Mouse (Mus musculus): ENCODE measurements around the gene Sgca.
A peak's percentile ranks its signal among the peaks of the same experiment; 100 is the strongest.
"Not testable (repeated sequence)": the region's sequence is repeated elsewhere in the genome, so short reads cannot be mapped to it uniquely, and the experiment has no call there.

Sgca gene

DNA sequence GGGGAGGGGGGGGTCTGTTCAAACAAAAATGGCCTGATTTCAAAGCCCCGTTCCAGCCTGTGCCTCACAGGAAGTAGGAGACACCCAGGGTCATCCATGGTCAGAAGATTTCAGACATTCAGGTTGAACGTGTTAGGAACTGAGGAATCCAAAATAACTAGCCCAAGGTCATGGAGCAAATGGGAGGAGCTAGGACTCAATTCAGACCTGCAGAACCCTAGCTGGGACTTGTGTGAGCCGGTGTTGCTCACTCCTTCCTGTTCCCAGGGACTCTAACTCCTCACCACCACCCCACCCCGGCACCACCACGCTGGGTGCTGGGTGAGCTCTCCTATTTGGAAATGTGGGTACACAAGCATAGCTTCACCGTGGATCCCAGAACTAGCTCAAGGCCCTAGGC is 11.2 kb upstream of the Sgca start:
- DNase-seq (ENCODE audit: extremely low spot score, low spot score), result no peak

DNA sequence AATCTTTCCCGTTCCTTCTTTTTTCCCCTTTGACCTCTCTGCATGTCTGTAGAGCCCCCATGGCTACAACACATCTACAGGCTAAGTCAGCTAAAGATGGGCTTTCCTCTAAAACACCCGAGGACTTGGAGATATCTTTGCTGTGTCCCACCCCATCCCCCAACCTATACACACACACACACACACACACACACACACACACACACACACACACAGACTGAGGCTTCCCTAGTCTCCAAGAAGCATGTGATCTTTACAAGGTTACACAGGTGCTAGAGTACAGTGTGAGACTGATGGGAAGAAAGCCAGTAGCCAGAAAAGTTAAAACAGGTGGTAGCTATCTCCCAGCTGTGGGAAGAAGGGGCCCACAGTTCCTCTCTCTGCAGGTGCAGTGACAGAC is 10.3 kb upstream of the Sgca start:
- DNase-seq (ENCODE audit: extremely low spot score, low spot score), result no peak

DNA sequence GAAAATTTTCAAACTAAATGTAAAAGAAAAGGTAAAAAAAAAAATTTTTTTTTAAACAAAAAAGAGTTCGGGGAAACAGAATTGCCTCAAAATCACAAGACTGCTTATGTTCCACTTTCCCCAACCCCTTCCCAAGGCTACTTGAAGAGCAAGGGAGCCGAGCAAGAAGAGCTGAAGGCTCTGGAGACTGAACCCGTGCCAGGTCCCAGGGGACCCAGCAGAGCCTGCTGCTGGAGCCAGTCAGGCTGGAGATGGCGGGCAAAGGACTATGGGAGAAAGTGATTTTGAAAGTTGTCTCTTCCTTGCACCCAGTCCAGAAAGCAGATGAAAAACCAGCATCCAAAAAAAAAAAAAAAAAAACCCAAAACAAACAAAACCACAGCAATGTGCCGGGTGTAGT is 9.7 kb upstream of the Sgca start:
- no peak for DNase-seq (ENCODE audit: extremely low spot score, low spot score)

DNA sequence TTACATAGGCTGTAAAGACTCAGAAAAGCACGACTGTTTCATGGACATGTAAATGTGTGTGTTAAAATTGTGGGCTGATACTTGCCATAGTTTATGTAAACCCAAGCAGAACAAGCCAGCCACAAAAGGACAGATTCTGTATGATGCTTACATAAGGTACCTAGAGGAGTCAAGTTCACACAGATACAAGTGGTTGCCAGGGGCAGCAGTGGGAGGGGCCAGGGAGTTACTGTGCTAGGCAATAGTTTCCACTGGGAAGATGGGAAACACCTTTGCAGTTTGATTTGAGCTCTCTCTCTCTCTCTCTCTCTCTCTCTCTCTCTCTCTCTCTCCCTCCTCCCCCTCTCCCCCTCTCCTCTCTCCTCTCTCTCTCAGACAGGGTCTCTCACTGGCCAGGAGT is 9.0 kb upstream of the Sgca start:
- DNase-seq (ENCODE audit: extremely low spot score, low spot score), result no peak

- no peak for DNase-seq (ENCODE audit: extremely low spot score, low spot score)
Observed at GRCm38 (mm10) chr11:94979462-94980179, 3.5 kb upstream of the Sgca start.

- peak; percentile 99 for DNase-seq (ENCODE audit: extremely low spot score, low spot score)
Observed at GRCm38 (mm10) chr11:94978947-94979346, 2.8 kb upstream of the Sgca start.

DNA sequence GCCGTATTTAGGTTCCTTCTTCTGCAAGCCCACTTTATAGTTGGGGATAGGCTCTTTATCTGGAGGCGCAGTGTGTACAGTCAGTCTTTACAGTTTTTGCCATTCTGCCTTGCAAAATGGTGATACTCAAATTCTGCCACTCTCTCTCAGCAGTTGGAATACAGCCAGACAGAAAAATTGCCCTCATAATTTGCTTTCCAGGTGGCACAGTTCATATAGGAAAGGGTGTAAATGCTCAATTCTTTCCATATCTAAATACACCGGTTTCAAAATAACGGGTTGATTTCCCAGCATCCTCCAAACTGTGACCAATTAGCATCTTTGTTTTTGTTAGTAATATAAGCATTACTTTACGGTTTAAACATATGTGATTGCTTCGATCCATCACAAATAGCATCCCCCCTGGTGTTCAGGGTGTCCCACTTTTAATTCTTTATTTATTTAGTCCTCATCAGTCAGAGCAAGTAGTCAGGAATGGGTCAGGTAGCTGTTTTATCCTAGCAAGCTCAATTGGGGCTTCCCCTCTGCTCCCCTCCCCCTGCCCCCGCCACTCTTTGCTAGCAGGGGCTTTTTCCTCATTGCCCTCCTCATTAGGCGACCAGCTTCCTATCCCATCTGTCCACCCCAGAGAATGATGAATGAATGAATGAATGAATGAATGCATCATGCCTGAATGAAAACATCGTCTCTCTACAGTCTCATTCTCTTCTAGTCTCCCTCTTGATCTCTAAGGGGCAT is 2.2 kb upstream of the Sgca start:
- DNase-seq (ENCODE audit: extremely low spot score, low spot score), result no peak

GRCm38 (mm10) chr11:94974951-94975350 is 1.2 kb downstream of the Sgca start:
- DNase-seq (ENCODE audit: extremely low spot score, low spot score), result no peak

DNA sequence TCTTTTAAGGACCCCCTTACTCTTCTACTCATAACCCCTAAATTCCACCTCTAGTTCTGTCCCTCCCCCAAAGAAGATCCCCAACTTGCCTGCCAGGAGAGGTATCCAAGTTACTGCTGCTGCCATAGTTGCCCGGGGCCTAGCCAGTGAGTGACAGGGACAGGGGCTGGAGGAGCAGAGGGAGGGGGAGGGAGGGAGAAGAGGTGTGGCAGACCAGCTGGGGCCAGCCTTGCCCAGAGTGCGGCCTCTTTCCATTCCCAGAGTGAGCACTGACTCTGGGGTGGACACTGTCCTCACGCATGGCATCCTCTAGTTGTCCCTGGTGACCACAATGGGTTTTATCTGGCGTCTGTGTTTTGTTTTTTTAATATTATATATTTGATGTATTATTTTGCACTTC is 2.8 kb downstream of the Sgca start:
- no peak for DNase-seq (ENCODE audit: extremely low spot score, low spot score)

DNA sequence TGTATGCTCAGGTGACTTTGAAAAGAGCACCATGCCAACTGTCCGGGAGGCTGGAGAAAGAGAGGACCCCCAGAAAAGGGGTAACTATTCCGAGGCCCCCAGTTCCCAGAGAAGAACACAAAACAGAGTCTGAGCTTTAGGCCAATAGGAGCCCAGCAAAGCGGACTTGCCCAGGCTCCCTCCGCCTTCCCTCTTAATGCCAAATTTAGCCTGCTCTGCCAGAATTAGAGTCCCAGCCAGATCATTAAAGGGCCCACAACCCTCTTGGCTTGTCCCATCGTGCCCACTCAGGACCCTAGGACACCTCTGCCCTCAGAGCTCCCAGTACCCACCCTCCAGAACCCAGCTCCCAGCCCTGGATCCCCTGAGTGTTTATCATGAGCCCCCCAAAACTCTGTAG is 3.2 kb downstream of the Sgca start:
- DNase-seq (ENCODE audit: extremely low spot score, low spot score), result no peak

- no peak for DNase-seq (ENCODE audit: extremely low spot score, low spot score)
Observed at GRCm38 (mm10) chr11:94971895-94972615, 4.1 kb downstream of the Sgca start.

- DNase-seq (ENCODE audit: extremely low spot score, low spot score), result peak; percentile 63
Observed at GRCm38 (mm10) chr11:94970210-94970943, 5.8 kb downstream of the Sgca start.

DNA sequence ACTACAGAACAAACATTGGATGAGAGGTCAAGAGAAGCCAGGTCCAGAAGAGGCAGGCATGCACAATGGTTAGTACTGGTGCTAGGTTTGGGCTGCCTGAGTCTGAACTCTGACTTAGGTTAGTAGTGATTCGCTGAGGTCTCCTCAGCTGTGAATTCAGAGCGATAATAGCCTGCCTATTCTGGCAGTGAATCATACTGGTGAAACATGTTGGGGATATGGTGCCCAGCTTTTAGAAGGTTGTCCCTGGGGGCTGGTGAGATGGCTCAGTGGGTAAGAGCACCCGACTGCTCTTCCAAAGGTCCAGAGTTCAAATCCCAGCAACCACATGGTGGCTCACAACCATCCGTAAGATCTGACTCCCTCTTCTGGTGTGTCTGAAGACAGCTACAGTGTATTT is 6.4 kb downstream of the Sgca start:
- not testable (repeated sequence) for DNase-seq (ENCODE audit: extremely low spot score, low spot score)

- no peak for DNase-seq (ENCODE audit: extremely low spot score, low spot score)
Observed at GRCm38 (mm10) chr11:94968187-94968586, 7.9 kb downstream of the Sgca start.

GRCm38 (mm10) chr11:94967419-94967818 is 8.7 kb downstream of the Sgca start, which contains the start of gene Hils1:
Gene Hils1, plus strand, starts transcription at chr11:94967593.
- no peak for DNase-seq (ENCODE audit: extremely low spot score, low spot score)

DNA sequence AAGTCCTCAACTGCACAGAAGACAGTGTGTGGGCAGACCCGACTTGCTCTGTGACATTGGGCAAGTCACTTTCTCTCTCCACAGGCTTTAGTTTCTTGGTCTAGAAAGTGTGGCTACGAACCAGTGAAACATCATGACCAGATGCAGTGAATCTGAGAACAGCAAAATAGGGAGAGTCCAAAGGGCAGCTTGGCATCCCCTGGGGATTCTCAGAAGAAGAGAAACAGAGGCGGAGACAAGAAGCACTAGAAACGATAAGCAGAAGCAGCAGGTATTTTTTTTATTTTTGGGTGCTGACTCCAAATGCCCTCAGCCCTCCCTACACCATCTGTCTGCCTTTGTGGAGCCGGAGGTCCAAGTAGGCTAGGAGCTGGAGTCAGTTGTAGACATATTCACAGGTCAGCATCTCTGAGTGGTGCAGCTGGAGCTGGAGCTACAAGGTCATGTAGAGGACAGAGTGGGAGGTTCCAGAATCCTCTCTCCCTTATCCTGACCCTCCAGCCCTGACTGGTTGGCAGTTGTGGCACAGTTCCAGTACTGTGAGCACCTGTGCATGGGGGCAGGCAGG is 13.5 kb downstream of the Sgca start:
- DNase-seq (ENCODE audit: extremely low spot score, low spot score), result no peak

- DNase-seq (ENCODE audit: extremely low spot score, low spot score), result no peak
Observed at GRCm38 (mm10) chr11:94958065-94958858, 17.9 kb downstream of the Sgca start.

DNA sequence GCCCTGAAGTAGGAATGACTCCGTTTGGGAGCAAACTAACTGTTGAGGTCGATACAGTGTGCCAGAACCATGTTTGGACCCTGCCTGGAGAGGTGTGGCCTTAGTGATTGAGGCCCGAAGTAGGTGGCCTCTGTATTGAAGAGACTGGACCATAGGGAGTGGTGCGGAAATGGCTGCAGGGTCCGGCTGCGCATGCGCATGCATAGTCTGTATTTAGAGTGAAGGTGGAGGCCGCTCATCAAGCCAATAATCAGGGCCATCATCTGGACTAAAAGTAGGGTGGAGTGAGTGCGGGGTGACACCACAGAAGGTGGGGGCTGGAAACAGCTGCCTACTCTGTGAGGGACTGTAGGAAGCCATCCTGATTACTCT is 18.4 kb downstream of the Sgca start:
- DNase-seq (ENCODE audit: extremely low spot score, low spot score), result no peak

GRCm38 (mm10) chr11:94955103-94955502 is 21.0 kb downstream of the Sgca start:
- no peak for DNase-seq (ENCODE audit: extremely low spot score, low spot score)

DNA sequence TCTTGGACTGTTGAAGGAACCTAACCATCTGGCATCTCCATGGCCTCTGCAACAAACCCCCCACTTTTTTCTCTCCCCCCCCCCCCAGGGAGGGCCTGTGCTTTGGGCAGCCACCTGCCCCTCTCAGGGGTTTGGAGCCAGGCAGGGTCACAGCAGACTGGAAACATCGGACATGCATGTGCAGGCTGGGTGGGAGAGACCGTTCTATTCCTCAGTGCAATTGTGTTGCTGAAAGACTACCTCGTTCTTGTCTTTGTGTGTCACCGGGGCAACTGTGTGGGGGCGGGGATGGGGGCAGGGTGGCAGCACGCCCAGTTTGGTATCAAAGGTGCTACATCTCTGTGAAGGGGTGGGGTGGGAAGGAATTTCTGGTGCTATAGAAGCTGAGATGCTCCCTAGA is 24.0 kb downstream of the Sgca start:
- peak; percentile 50 for DNase-seq (ENCODE audit: extremely low spot score, low spot score)

- DNase-seq (ENCODE audit: extremely low spot score, low spot score), result no peak
Observed at GRCm38 (mm10) chr11:94945236-94945635, 30.9 kb downstream of the Sgca start.
